Mouse (Mus musculus) forebrain, embryonic 11.5 days (tissue): Measurements from ENCODE around the gene Rnf41. TPM values are rescaled to one million over a fixed set of nuclear protein-coding genes. Genes with fewer than 3 reads are reported as not detected.

Experiments
- ATAC-seq: fragments of 200-750 bp; cut with Nextera tagmentation; replicated peaks from 2 replicates; pipeline ENCODE4 v1.8.0; 2017; ENCODE audit warnings: moderate TSS enrichment; ENCODE audit not compliant: low FRiP score
- DNase-seq: peaks from one replicate; pipeline ENCODE4 v3.0.0-alpha.2; 2017; ENCODE audit warnings: low spot score
- H3K27ac ChIP-seq: fragments of 300-500 bp; sonication (generic); 2 replicates; pipeline ENCODE4 v1.5.1; 2014; ENCODE audit warnings: low read depth, low read length
- H3K27me3 ChIP-seq: fragments of 300-500 bp; sonication (generic); 2 replicates; pipeline ENCODE4 v1.6.1; 2014; ENCODE audit warnings: mild to moderate bottlenecking, low read length, mixed read lengths; ENCODE audit not compliant: control insufficient read depth, insufficient read depth
- H3K36me3 ChIP-seq: fragments of 300-500 bp; sonication (generic); 2 replicates; pipeline ENCODE4 v1.6.1; 2014; ENCODE audit warnings: mild to moderate bottlenecking, low read length, moderate library complexity, mixed read lengths; ENCODE audit not compliant: control insufficient read depth, insufficient read depth
- H3K4me1 ChIP-seq: fragments of 300-500 bp; sonication (generic); replicated peaks from 2 replicates; pipeline ENCODE4 v1.6.1; 2014; ENCODE audit warnings: low read length, mixed read lengths; ENCODE audit not compliant: control insufficient read depth, insufficient read depth
- H3K4me2 ChIP-seq: fragments of 300-500 bp; sonication (generic); 2 replicates; pipeline ENCODE4 v1.6.1; 2014; ENCODE audit warnings: low read depth, mild to moderate bottlenecking, low read length, moderate library complexity, mixed read lengths; ENCODE audit not compliant: severe bottlenecking
- H3K4me3 ChIP-seq: fragments of 300-500 bp; sonication (generic); 2 replicates; pipeline ENCODE4 v1.5.1; 2014; ENCODE audit warnings: low read depth, low read length
- H3K9ac ChIP-seq: fragments of 300-500 bp; sonication (generic); 2 replicates; pipeline ENCODE4 v1.6.1; 2014; ENCODE audit warnings: low read length
- H3K9me3 ChIP-seq: fragments of 300-500 bp; sonication (generic); 2 replicates; pipeline ENCODE4 v1.6.1; 2016; ENCODE audit warnings: low read length, mixed read lengths; ENCODE audit not compliant: control insufficient read depth
- WGBS: fragments of 180-500 bp; shearing (Covaris S2); extraction: QIAGEN DNeasy Blood & Tissue Kit; methylation state at CpG from one replicate; pipeline ENCODE4 v1.1.7; 2014; 5-methylcytosine and 5-hydroxymethylcytosine counted together
- polyA plus RNA-seq: library from polyadenylated mRNA; unstranded; fragments of >200 nt; fragmentation: Nextera tagmentation; extraction: Ambion mirVana; gene quantifications from 2 replicates; pipeline ENCODE4 v1.2.1, GENCODE M21; 2014

The Rnf41 gene
- polyA plus RNA-seq, 1 experiment from 2014 or later: 41.5 TPM

DNA sequence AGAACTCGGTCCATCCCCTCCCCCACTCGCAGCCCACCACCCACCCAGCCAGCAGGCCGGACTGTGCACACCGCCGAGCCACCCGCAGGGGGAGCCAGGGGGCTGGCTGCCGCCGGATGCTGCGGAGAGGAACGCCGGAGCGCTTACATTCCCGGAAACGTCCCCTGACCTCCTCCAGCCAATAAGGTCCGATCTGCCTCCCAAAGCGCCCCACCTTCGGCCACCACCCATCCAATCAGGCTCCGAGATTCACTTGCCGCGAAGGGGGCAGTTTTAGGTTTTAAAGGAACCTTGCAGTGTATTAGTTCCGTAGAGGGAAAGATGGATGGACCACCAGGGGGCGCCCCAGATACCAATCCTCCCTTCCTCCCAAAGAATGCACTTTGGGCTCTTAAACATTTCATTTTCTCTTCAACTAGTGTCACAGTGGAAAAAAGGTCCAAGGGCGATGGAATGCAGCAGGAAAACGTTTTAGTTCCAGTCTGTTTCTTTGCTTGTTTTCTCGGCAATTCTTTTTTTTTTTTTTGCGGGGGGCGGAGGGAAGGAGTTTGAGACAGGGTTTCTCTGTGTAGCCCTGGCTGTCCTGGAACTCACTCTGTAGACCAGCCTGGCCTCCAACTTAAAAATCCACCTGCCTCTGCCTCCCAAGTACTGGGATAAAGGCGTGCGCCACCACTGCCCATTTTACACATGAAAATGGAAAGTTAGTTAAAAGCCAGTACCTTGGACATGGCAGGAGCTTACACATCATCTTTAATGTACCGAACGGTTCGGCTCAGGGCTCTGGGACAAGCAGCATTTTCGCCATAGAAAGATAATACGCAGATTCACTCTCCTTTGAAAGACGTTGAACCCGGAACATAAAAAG, 1.5 kb upstream of the Rnf41 start:
- ATAC-seq (peak; percentile 90), DNase-seq (peak; percentile 98)
- H3K4me1 ChIP-seq: peaks cover 13% of the 10 kb centered on the region
- peak overlapping the region; percentile 96 for H3K9ac ChIP-seq
- H3K9me3 ChIP-seq: no peaks in the 10 kb centered on the region
- H3K27ac ChIP-seq: peak overlapping the region; percentile 82
- no peaks in the 10 kb centered on the region for H3K36me3 ChIP-seq
- peak overlapping the region; percentile 93 for H3K4me3 ChIP-seq
- peak overlapping the region; percentile 96 for H3K4me2 ChIP-seq
- H3K27me3 ChIP-seq: no peaks in the 10 kb centered on the region
- 8% methylated on average over 36 of the region's 36 CpGs for WGBS

DNA sequence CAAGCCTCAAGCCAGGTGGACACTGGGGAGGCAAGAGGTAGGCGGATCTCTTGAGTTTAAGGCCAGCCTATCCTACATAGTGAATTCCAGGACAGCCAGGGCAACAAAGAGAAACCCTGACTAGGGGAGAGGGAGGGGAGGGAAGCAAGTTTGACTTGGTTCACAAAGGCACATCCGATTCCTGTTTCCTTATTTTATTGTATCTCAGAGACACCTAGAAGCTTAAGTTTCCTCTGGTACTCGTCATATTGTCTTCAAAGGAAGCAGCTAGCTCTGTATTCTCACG, 954 bp upstream of the Rnf41 start:
- Histone ChIP-seq H3K4me3 (peak overlapping the region; percentile 93), H3K4me1 (peaks cover 13% of the 10 kb centered on the region), H3K27me3 (no peaks in the 10 kb centered on the region), H3K27ac (peak overlapping the region; percentile 81; the same call in 1 of the 2 replicates), H3K9me3 (no peaks in the 10 kb centered on the region), H3K36me3 (no peaks in the 10 kb centered on the region), H3K9ac (peak overlapping the region; percentile 84), H3K4me2 (peak overlapping the region; percentile 96)
- DNase-seq: no peak
- ATAC-seq: no peak
- WGBS: 15% methylated on average over 4 of the region's 4 CpGs

DNA sequence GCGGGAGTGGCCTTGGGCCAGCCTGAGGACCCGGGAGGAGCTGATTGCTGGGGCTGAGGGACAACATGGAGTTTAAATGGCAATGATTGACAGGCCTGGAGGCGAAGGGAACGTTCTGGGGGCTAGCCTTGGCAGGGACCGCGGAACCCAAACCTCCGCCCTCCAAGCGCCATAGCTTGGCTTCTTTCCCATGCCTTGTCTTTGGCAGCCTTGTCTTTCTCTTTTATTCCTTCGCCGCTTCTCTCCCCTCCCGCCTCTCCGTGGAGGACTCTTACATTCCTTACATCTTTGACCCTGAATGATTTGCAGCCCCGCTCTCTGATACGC, 561 bp downstream of the Rnf41 start:
- no peaks in the 10 kb centered on the region for H3K27me3 ChIP-seq
- H3K9ac ChIP-seq: peak overlapping the region; percentile 84
- H3K36me3 ChIP-seq: no peaks in the 10 kb centered on the region; the same call in 1 of the 2 replicates
- H3K4me3 ChIP-seq: peak overlapping the region; percentile 93
- peaks cover 13% of the 10 kb centered on the region for H3K4me1 ChIP-seq
- ATAC-seq (no peak), DNase-seq (no peak)
- H3K27ac ChIP-seq: peak overlapping the region; percentile 81
- peak overlapping the region; percentile 96 for H3K4me2 ChIP-seq
- no peaks in the 10 kb centered on the region for H3K9me3 ChIP-seq
- under 1% methylated on average over 14 of the region's 14 CpGs for WGBS

DNA sequence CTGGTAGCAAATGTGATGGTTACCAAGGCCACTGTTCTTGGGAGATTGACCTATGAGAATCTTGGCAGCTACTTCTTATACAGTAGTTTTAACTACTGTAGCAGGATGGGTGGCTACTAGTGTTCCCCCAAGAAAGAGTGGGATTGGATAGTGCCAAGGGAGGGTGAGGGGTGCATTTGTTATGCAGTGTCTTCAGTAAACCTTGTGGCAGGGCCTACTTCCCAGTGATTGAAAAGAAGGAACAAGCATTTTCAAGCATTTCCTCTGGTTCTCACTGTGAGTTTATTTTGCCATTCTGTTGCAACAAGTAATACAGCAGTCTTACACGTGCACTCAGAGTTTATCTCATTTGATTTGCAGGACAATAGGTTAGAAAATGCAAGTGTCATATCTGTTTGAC, 1.1 kb downstream of the Rnf41 start:
- peak overlapping the region; percentile 84 for H3K9ac ChIP-seq
- no peak overlapping the region for H3K27ac ChIP-seq
- no peaks in the 10 kb centered on the region for H3K27me3 ChIP-seq
- H3K36me3 ChIP-seq: no peaks in the 10 kb centered on the region; the same call in 1 of the 2 replicates
- no peaks in the 10 kb centered on the region for H3K9me3 ChIP-seq
- ATAC-seq (no peak), DNase-seq (no peak)
- 51% methylated on average over 1 of the region's 1 CpGs for WGBS
- peak overlapping the region; percentile 96 for H3K4me2 ChIP-seq
- H3K4me3 ChIP-seq: peak overlapping the region; percentile 93
- H3K4me1 ChIP-seq: peaks cover 13% of the 10 kb centered on the region

DNA sequence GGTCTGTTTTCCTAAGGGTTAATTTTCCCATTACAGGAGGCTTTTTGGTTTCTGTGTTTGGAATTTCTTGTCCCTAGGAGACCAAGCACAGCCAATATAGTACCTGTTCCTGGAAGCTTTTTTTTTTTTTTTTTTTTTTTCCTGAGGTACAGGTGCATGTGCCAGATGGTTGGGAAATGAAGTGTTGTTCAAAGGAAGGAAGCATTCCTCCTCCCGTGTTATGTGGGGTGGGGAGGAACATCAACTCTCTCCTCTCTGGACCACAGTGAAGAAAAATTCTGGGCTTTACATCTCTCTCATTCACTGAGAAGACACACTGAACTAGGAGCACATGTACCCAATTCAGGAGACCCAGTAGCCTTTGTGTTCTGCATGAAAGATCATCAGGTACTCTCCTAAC, 1.6 kb downstream of the Rnf41 start:
- Histone ChIP-seq H3K4me2 (peak overlapping the region; percentile 96; the same call in 1 of the 2 replicates), H3K36me3 (no peaks in the 10 kb centered on the region; the same call in 1 of the 2 replicates), H3K4me1 (peaks cover 13% of the 10 kb centered on the region), H3K9me3 (no peaks in the 10 kb centered on the region), H3K27me3 (no peaks in the 10 kb centered on the region), H3K9ac (peak overlapping the region; percentile 84), H3K27ac (no peak overlapping the region), H3K4me3 (no peak overlapping the region)
- WGBS: 57% methylated on average over 1 of the region's 1 CpGs
- DNase-seq (no peak), ATAC-seq (no peak)

GRCm38 (mm10) chr10:128414848-128415247, 3.4 kb downstream of the Rnf41 start:
- Histone ChIP-seq H3K4me2 (no peak overlapping the region), H3K27ac (no peak overlapping the region), H3K36me3 (no peaks in the 10 kb centered on the region; the same call in 1 of the 2 replicates), H3K27me3 (no peaks in the 10 kb centered on the region), H3K9me3 (no peaks in the 10 kb centered on the region), H3K4me1 (peaks cover 13% of the 10 kb centered on the region), H3K4me3 (no peak overlapping the region), H3K9ac (no peak overlapping the region)
- ATAC-seq (no peak), DNase-seq (no peak)
- 97% methylated on average over 5 of the region's 5 CpGs for WGBS

DNA sequence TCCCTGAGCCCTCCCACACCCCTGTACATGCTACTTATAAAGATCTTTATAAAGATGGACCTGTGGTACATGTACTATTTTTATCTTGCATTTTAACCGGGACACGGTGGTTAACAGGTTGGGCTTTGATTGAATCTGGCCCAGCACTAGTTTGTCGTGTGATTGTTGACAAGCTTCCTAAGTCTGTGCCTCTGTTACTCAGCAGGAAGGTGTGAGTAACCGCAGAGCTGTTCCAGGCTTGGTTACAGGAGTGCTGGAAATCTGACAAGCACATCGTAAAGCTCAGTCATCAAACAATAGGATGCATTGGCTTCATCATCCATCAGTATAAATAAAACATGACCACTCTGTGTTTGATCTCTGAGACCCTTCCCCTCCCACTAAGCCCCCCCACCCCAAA, 11.0 kb downstream of the Rnf41 start:
- no peaks in the 10 kb centered on the region for H3K4me1 ChIP-seq
- H3K9me3 ChIP-seq: no peaks in the 10 kb centered on the region
- H3K4me3 ChIP-seq: no peak overlapping the region
- no peak overlapping the region for H3K4me2 ChIP-seq
- H3K36me3 ChIP-seq: no peaks in the 10 kb centered on the region; the same call in 1 of the 2 replicates
- H3K27ac ChIP-seq: no peak overlapping the region
- WGBS: 91% methylated on average over 5 of the region's 5 CpGs
- DNase-seq (no peak), ATAC-seq (no peak)
- H3K27me3 ChIP-seq: no peaks in the 10 kb centered on the region
- H3K9ac ChIP-seq: no peak overlapping the region

GRCm38 (mm10) chr10:128424604-128425003, 13.1 kb downstream of the Rnf41 start:
- no peak for ATAC-seq
- H3K36me3 ChIP-seq: no peaks in the 10 kb centered on the region; the same call in 1 of the 2 replicates
- 72% methylated on average over 7 of the region's 7 CpGs for WGBS

DNA sequence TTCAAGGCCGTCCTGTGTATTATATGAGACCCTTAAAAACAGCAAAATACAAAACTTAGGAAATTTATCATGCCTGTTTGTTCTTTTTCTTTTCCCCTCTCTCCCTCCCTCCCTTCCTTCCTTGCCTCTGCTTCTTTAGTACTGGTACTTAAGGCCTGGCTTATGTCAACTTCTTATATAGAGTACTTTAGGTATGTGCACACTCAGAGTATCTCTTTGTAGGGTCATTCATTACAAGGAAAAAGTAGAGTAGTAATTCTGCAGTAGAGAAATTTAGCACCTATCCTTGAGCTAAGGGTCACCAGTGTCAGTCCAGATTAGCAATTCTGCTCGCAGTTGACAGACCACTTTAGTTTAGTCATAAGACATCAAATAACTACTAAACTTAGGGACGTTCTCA, 13.8 kb downstream of the Rnf41 start:
- Histone ChIP-seq H3K4me1 (no peaks in the 10 kb centered on the region), H3K36me3 (no peaks in the 10 kb centered on the region; the same call in 1 of the 2 replicates), H3K27me3 (no peaks in the 10 kb centered on the region), H3K9me3 (no peaks in the 10 kb centered on the region), H3K4me3 (no peak overlapping the region), H3K4me2 (no peak overlapping the region), H3K9ac (no peak overlapping the region), H3K27ac (no peak overlapping the region)
- no peak for ATAC-seq
- no peak for DNase-seq
- WGBS: 88% methylated on average over 3 of the region's 3 CpGs

More at GRCm38 (mm10) chr10:128424604-128425003, 13.1 kb downstream of the Rnf41 start:
- no peak overlapping the region for H3K4me2 ChIP-seq
- no peak overlapping the region for H3K4me3 ChIP-seq
- no peak overlapping the region for H3K9ac ChIP-seq
- H3K4me1 ChIP-seq: no peaks in the 10 kb centered on the region
- DNase-seq: no peak
- no peaks in the 10 kb centered on the region for H3K27me3 ChIP-seq
- no peak overlapping the region for H3K27ac ChIP-seq
- H3K9me3 ChIP-seq: no peaks in the 10 kb centered on the region
